Mouse (Mus musculus): Measurements from ENCODE around the gene Cyb561d2.

DNA sequence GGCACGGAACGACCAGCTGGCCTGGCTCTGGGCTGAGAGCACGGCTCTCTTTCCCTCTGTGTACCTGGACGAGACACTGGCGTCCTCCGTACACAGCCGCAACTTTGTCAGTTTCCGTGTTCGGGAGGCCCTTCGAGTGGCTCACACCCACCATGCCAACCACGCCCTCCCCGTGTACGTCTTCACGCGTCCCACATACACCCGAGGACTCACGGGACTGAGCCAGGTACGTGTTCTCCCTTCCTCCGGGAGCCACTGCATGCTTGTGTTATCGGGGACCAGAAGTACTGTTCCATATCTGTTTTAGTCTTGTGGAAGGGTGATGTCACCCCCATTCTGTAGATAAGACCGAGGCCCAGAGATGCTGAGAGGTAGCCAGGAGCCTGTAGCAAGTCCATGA is 28.9 kb upstream of the Cyb561d2 start:
- TF ChIP-seq CTCF (IDR thresholded peaks at IDR 0.05) (no peak), EP300 (IDR thresholded peaks at IDR 0.05) (no peak)
